Mouse (Mus musculus) brain, embryonic 14.5 days (tissue): ENCODE results near the gene Zbtb18.

Experiments
- CTCF ChIP-seq: fragments of 200-500 bp; IDR thresholded peaks from 2 replicates; pipeline ENCODE4 v1.5.1; 2012; ENCODE audit warnings: inconsistent platforms, mild to moderate bottlenecking, moderate library complexity, borderline replicate concordance; ENCODE audit not compliant: insufficient read depth, insufficient read length; ENCODE audit errors: extremely low read depth
- POLR2A ChIP-seq: fragments of 200-500 bp; IDR thresholded peaks from 2 replicates; pipeline ENCODE4 v1.6.1; 2012; ENCODE audit warnings: mild to moderate bottlenecking, inconsistent platforms, borderline replicate concordance; ENCODE audit not compliant: poor library complexity, insufficient read depth, insufficient read length, severe bottlenecking; ENCODE audit errors: extremely low read depth

GRCm38 (mm10) chr1:177452987-177453386, 10.8 kb downstream of the Zbtb18 start:
- TF ChIP-seq CTCF (no peak), POLR2A (no peak)
